Mouse (Mus musculus): ENCODE measurements around the gene Itpk1.

DNA sequence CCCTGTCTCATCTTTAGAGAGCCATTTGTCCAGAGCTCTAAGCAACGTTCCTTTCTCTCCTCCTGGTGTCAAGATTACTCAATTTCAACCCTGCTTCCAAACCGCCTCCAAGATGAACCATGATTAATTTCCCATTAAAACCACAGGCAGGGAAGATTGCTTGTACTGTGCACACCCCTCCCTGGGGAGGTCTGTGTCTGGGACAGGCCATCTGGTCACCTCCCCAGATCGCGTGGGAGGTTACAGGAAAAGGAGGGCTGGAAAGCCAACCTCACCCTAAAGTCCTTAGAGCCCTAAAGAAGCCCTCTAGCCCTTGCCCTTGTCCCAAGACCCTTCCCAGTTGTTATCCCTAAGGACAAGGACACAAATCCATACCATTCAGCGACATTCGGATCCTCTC, 104.4 kb downstream of the Itpk1 start:
- TF ChIP-seq POLR2A (IDR thresholded peaks at IDR 0.05; ENCODE audit: insufficient read depth, low read depth, low read length) (no peak), CTCF (IDR thresholded peaks at IDR 0.05) (no peak)
